Mouse (Mus musculus): Measurements from ENCODE around the gene Lhx1. TPM values are rescaled to one million over a fixed set of nuclear protein-coding genes. Genes with fewer than 3 reads are reported as not detected.

The Lhx1 gene
- total RNA-seq, 2 experiments from 2014 or later, result not detected

DNA sequence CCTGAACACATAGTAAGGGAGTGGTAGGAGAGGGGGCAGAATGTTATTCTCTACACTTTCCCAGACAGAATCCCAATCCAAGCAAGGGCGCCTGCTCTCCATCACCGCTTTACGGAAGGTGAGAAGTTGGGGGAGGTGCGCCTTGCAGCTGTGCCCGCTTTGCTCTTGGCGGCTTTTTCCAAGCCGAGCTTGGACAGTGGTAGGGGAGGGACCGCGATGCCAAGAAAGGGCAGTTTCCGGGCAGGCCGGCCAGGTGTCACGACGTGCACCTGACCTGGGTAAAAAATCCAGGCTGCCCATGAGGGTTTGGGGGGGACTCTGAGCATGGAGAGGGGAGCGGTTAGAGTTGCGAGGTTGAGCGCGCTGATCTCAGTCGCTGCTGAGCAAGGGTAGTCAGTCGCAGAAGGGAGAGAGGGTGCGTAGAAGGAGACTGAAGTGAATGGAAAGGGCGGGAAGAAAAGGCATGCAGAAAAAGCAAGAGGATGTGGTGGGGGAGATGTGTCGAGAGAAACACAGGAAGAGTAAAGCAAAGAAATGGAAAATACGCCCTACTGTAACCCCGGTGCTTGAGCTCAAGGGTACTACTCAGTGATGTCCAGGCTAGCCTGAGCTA lies 3.9 kb upstream of the Lhx1 start:
- ATAC-seq (replicated peaks; ENCODE audit: low FRiP score, low TSS enrichment, poor library complexity, severe bottlenecking), result no peak

DNA sequence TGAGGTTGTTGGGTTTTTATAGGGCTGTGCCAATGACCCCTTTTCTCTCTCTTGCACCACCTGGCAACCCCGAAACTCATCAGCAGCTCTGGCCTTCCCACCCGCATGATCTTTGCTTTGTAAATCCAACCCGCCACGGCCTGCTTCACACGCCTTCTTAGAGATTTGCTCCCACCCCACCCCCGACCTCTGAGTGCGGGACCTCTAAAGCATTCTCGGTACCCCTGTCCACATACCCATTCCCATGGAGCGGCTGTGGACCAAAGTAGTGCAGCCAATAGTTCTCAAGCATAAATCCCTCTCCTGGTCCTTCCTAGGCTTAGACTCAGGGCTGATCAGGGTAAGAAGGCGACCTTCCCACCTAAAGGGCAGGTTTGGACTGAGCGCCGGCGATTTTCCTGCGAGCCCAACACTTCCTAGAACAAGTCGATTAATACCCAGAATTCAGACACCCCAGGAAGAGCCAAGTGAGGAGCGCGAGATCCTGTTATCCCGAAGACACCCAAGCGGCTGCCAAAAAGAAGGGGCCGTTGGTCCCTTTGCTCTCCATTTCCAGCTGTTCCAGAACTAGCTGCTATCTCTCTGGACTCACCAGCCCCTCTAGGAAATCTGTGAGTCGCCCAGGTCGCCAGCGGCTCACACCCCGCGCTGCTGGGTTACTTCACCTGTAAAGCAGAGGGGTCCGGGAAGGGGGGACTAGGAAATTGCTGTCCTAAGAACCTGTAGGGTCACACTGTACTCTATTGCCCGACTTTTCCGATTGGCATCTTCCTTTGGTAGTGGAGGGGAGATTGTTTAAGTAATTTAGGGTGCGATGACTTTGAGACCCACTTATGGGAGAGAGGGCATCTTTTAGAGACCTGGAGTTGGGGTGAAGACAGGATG lies 1.9 kb upstream of the Lhx1 start:
- ATAC-seq (replicated peaks; ENCODE audit: low FRiP score, low TSS enrichment, poor library complexity, severe bottlenecking), result no peak

DNA sequence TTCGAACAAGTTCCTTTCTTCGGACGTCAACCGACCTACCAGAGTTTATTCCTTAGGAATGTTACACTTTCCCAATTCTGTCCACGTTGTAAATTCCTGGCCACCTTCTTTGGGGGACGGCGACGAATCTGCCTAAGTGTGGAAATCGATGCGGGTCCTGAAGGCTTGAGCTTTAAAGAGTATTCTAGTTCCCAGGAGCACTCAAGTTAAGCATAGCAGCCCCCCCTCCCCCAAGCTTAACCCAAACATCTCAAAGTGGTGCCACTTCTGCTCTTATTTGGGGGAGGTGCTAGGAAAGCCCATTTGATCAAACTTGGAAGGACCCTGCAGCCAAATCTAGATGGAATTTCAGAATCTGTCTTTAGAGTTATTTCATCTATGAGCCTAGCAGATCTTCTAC lies 1.1 kb upstream of the Lhx1 start:
- no peak for ATAC-seq (replicated peaks; ENCODE audit: low FRiP score, low TSS enrichment, poor library complexity, severe bottlenecking)

GRCm38 (mm10) chr11:84524511-84525270 lies 644 bp downstream of the Lhx1 start:
- no peak for ATAC-seq (replicated peaks; ENCODE audit: low FRiP score, low TSS enrichment, poor library complexity, severe bottlenecking)

DNA sequence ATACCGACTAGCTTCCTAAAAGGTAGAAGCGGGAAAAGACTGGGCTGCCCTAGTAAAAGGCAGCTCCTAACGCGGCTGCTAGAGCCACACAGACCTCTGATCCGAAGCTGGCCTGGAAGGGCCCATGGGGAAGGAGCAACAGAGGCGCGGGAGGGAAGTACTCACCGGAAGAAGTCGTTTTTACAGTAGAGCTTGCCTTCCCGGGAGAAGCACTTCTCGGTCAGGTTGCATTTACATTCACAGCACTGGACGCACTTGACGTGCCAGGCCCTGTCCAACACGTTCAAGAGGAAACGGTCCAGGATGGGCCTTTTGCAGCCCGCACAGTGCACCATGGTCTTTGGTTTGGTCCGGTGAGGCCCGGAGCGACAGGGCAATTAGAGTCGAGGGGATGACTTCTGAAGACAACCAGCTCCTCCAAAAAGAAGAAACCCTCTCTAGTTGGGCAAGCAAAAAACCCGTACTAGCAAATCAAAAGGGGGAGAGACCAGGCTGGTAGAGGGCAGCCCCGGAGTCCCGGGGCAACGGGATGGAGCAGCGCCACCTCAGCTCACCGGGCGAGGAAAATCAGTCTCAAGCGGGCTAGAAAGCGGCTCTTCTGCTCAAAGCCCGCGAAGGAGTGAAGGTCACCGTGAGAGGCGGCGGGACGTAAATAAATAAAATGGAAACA lies 1.4 kb downstream of the Lhx1 start:
- no peak for ATAC-seq (replicated peaks; ENCODE audit: low FRiP score, low TSS enrichment, poor library complexity, severe bottlenecking)

DNA sequence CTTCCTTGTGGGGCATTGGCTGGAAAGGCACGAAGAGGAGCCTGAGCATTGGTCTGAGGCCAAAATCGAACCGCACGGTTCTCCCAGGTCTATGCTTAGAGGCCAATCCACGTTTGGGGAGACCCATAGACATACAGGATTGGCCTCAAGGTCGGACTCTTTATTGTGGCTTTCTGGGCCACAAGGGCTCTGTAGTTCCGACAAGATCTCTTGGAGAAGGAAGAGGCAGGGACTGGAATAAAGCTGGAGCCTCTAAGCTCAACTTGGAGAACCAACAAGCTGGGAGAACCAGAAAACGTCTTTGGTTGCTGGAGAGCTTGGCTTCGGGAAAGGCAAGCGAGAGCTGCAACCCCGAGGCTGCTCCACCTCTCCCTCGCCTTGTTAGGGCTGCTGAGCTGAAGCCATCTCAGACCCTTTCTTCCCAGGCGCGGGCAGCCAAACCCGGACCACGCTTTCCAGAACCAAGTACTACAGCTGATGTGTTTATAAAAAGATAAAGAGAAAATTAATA lies 2.0 kb downstream of the Lhx1 start:
- ATAC-seq (replicated peaks; ENCODE audit: low FRiP score, low TSS enrichment, poor library complexity, severe bottlenecking), result no peak

GRCm38 (mm10) chr11:84522577-84523320 lies 2.6 kb downstream of the Lhx1 start:
- no peak for ATAC-seq (replicated peaks; ENCODE audit: low FRiP score, low TSS enrichment, poor library complexity, severe bottlenecking)

DNA sequence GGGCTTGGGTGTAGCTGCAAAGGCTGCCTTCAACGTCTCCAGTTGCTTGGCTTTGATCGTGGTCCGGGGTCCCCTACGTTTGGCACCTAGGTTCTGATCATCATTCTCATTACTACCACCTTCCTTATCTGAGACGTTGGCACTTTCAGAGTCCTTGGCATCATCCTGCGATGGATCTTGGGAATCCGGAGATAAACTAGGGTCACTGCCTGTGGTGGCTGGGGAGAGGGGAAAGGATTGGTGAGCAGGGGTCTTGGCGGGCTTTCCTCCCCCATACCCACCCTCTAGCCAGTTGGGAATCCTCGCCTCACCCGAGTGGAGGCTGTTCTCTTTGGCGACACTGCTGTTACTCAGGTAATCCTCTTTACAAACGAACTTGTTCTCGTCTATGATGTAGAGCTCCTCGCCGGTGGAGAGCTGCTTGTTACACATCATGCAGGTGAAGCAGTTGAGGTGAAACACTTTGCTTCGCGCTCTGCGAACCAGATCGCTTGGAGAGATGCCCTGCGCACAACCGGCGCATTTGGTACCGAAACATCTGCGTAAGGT lies 3.5 kb downstream of the Lhx1 start:
- ATAC-seq (replicated peaks; ENCODE audit: low FRiP score, low TSS enrichment, poor library complexity, severe bottlenecking), result no peak

- no peak for ATAC-seq (replicated peaks; ENCODE audit: low FRiP score, low TSS enrichment, poor library complexity, severe bottlenecking)
Measured at GRCm38 (mm10) chr11:84521071-84521390, 4.3 kb downstream of the Lhx1 start.

GRCm38 (mm10) chr11:84520269-84521070 lies 4.9 kb downstream of the Lhx1 start:
- no peak for ATAC-seq (replicated peaks; ENCODE audit: low FRiP score, low TSS enrichment, poor library complexity, severe bottlenecking)

DNA sequence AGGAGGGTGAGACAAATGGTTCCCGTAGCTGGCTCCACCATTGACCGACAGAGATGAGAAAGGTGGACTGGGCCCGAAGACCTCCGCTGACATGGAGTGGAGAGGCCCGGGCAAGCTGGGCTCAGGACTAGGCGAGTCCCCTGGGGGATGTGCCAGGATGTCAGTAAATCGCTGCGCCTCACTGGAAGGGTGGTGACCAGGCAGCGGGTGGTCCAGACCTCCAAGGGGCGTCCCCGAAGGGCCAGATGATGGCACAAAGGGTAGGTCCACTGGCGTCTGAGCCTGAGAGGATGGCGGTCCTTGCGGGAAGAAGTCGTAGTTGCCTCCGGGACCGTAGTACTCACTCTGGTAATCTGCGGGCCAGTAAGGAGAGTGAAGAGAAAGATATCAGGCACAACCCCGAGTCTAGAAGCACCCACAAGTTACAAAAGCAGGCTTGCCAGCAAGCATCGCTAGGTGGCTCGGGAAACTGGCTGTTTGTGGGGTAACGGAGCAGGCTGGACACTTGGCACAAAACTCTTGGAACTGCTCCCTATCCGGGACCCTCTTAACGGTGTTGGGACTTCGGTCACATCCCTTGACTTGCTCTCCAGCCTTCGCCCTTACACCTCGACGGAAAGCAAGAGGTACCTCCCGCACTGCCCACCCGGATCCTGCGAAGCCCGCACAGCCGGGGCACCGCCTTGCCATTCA lies 5.6 kb downstream of the Lhx1 start:
- ATAC-seq (replicated peaks; ENCODE audit: low FRiP score, low TSS enrichment, poor library complexity, severe bottlenecking), result no peak

- no peak for ATAC-seq (replicated peaks; ENCODE audit: low FRiP score, low TSS enrichment, poor library complexity, severe bottlenecking)
Measured at GRCm38 (mm10) chr11:84519036-84519435, 6.3 kb downstream of the Lhx1 start.

GRCm38 (mm10) chr11:84518261-84518660 lies 7.1 kb downstream of the Lhx1 start:
- no peak for ATAC-seq (replicated peaks; ENCODE audit: low FRiP score, low TSS enrichment, poor library complexity, severe bottlenecking)

GRCm38 (mm10) chr11:84517431-84517830 lies 7.9 kb downstream of the Lhx1 start:
- no peak for ATAC-seq (replicated peaks; ENCODE audit: low FRiP score, low TSS enrichment, poor library complexity, severe bottlenecking)

DNA sequence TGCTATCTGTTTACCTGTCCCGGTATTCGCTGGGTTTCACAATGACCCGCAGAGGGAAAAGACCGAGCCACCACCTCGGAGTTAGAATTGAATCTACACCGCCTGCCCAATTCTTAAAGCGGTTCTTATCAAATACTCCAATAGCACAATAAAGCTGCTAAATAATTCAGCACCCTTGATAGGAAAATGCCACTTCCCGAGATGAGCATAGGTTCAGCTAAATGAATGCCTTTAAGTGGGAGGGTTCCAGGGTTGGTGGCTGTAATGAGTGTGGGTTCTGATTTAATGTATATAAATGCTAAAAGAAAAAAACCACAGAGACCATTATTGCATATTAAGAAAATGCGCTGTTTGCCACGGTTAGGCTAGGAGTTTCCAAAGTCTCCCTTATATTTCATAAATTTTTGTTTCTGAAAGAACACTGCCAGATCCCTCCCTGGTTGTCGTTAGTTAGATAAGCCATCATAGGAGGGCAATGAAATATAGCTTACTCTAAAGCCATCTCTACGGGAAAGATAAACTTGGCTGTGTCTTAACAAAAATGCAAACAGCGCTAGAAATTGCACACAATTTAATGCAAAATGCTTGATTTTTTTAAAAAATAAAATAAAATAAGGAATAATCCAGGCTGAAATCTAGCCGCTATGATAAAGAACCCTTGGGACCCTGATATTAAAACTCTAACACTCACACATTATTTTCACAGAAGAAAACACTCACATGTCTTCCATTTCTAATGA lies 8.7 kb downstream of the Lhx1 start:
- ATAC-seq (replicated peaks; ENCODE audit: low FRiP score, low TSS enrichment, poor library complexity, severe bottlenecking), result no peak

GRCm38 (mm10) chr11:84513171-84514116 lies 11.9 kb downstream of the Lhx1 start, which contains the start of gene Aatf:
Gene Aatf (minus strand): TSS chr11:84513522.
- peak; percentile 94 for ATAC-seq (replicated peaks; ENCODE audit: low FRiP score, low TSS enrichment, poor library complexity, severe bottlenecking)
